Mouse (Mus musculus) liver, adult 2 months (tissue): ENCODE measurements around the gene Stk38l. TPM values are rescaled to one million over a fixed set of nuclear protein-coding genes. Genes with fewer than 3 reads are reported as not detected.
A peak's percentile ranks its signal among the peaks of the same experiment; 100 is the strongest.
"Not testable (repeated sequence)": the region's sequence is repeated elsewhere in the genome, so short reads cannot be mapped to it uniquely, and the experiment has no call there.

Experiments
- DNase-seq: peaks from one replicate; pipeline ENCODE4 v3.0.0-alpha.2; 2011; ENCODE audit warnings: low read depth, low spot score; ENCODE audit errors: extremely low read depth
- H3K27ac ChIP-seq: fragments of 200-500 bp; replicated peaks from 2 replicates; pipeline ENCODE4 v1.5.1; 2012; ENCODE audit warnings: low read depth, mild to moderate bottlenecking, control low read depth, inconsistent platforms, low read length; ENCODE audit not compliant: insufficient read depth
- H3K27me3 ChIP-seq: fragments of 200-500 bp; 2 replicates; pipeline ENCODE4 v1.6.1; 2012; ENCODE audit warnings: mild to moderate bottlenecking, moderate library complexity, low read length, inconsistent platforms; ENCODE audit not compliant: control insufficient read depth, insufficient read depth
- H3K36me3 ChIP-seq: fragments of 200-500 bp; 2 replicates; pipeline ENCODE4 v1.6.1; 2012; ENCODE audit warnings: low read length, inconsistent platforms; ENCODE audit not compliant: control insufficient read depth, insufficient read depth
- H3K4me1 ChIP-seq: fragments of 200-500 bp; 2 replicates; pipeline ENCODE4 v1.6.1; 2011; ENCODE audit warnings: low read length; ENCODE audit not compliant: control insufficient read depth, insufficient read depth
- H3K4me3 ChIP-seq: fragments of 200-500 bp; 2 replicates; pipeline ENCODE4 v1.5.1; 2011; ENCODE audit warnings: low read depth, mild to moderate bottlenecking, control low read depth, low read length, moderate library complexity; ENCODE audit not compliant: insufficient read depth
- H3K79me2 ChIP-seq: fragments of 200-500 bp; 2 replicates; pipeline ENCODE4 v1.6.1; 2012; ENCODE audit warnings: inconsistent platforms, mild to moderate bottlenecking, low read length, moderate library complexity; ENCODE audit not compliant: control insufficient read depth, insufficient read depth
- H3K9ac ChIP-seq: fragments of 200-500 bp; 2 replicates; pipeline ENCODE4 v1.6.1; 2012; ENCODE audit warnings: low read depth, mild to moderate bottlenecking, control low read depth, inconsistent platforms, low read length
- CTCF ChIP-seq: fragments of 200-500 bp; IDR thresholded peaks from 2 replicates; pipeline ENCODE4 v1.5.1; 2011; ENCODE audit warnings: low read depth, low read length, control low read depth
- POLR2A ChIP-seq: fragments of 200-500 bp; IDR thresholded peaks from 2 replicates; pipeline ENCODE4 v1.6.1; 2011; ENCODE audit warnings: low read length, control low read depth; ENCODE audit not compliant: insufficient read depth; ENCODE audit errors: extremely low read depth
- WGBS: fragments of 180-500 bp; shearing (Covaris S2); methylation state at CpG from one replicate; pipeline ENCODE4 v1.1.7; 2018; 5-methylcytosine and 5-hydroxymethylcytosine counted together
- polyA plus RNA-seq: library from polyadenylated mRNA; depleted of rRNA; stranded (reverse); fragments of >200 nt; gene quantifications from 2 replicates; pipeline ENCODE4 v1.2.3, GENCODE M21; 2012
- total RNA-seq: library from RNA; depleted of rRNA; stranded (reverse); fragments of >200 nt; gene quantifications from 2 replicates; pipeline ENCODE4 v1.2.3, GENCODE M21; 2014

Gene Stk38l
- total and polyA plus RNA-seq, 2 experiments = 3.5 to 10.4 TPM

DNA sequence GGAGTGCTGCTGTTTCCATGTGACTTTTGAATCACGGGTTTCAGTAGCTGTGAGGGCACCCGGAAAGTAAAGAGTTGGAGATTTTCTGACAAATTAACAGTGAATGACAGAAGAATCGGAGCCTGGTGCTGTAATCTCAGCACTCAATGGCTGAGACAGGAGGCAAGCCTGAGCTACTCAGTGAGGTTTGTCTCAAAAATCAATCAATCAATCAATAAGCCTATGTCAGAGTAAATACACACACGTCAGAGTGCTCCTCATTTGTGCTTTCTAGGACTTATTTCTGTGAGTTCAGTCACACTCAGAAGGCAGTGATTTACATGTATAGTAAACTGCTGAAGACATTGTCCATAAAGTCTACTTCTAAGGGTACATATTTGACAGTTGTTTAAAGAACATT is 40.5 kb downstream of the Stk38l start:
- Histone ChIP-seq H3K4me3 (no peak overlapping the region), H3K79me2 (no peaks in the 10 kb centered on the region), H3K27ac (no peak overlapping the region), H3K9ac (no peak overlapping the region), H3K36me3 (peaks cover 29% of the 10 kb centered on the region; the same call in 1 of the 2 replicates), H3K27me3 (no peaks in the 10 kb centered on the region), H3K4me1 (peaks cover 5% of the 10 kb centered on the region; the same call in 1 of the 2 replicates)
- 27% methylated on average over 4 of the region's 4 CpGs for WGBS
- TF ChIP-seq CTCF (no peak), POLR2A (no peak)
- DNase-seq = peak; percentile 80

DNA sequence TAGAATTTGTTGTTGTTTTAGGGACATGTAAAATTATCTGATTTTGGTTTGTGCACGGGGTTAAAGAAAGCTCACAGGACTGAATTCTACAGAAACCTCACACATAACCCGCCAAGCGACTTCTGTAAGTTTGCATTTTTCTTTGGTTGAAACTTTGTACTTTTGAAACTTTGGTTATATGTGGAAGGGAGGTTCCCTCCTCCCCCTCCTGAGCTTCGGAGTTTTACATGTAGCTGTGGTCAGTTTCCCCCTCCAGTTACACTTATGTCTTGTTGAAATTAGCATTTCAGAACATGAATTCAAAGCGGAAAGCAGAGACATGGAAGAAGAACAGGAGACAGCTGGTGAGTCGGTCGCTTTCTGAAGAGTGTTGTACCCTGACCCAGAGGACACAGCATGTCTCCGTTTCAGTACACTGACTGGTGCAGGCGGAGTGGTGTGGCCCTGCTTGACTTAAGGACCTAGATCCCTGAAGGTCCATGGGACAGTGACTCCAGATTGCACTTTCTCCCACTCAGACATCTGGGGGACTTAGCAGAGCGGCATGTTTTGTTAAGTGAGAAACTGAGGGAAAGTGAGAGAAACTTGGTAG is 44.1 kb downstream of the Stk38l start:
- H3K27me3 ChIP-seq = no peaks in the 10 kb centered on the region
- no peaks in the 10 kb centered on the region for H3K79me2 ChIP-seq
- no peak overlapping the region for H3K4me3 ChIP-seq
- no peak overlapping the region for H3K9ac ChIP-seq
- H3K27ac ChIP-seq = no peak overlapping the region
- peaks cover 50% of the 10 kb centered on the region for H3K36me3 ChIP-seq
- TF ChIP-seq CTCF = no peak
- TF ChIP-seq POLR2A = no peak
- 0 out of 2 replicates have a peak, but pooled peaks cover 3% of the 10 kb centered on the region for H3K4me1 ChIP-seq
- no peak for DNase-seq
- 94% methylated on average over 10 of the region's 10 CpGs for WGBS

DNA sequence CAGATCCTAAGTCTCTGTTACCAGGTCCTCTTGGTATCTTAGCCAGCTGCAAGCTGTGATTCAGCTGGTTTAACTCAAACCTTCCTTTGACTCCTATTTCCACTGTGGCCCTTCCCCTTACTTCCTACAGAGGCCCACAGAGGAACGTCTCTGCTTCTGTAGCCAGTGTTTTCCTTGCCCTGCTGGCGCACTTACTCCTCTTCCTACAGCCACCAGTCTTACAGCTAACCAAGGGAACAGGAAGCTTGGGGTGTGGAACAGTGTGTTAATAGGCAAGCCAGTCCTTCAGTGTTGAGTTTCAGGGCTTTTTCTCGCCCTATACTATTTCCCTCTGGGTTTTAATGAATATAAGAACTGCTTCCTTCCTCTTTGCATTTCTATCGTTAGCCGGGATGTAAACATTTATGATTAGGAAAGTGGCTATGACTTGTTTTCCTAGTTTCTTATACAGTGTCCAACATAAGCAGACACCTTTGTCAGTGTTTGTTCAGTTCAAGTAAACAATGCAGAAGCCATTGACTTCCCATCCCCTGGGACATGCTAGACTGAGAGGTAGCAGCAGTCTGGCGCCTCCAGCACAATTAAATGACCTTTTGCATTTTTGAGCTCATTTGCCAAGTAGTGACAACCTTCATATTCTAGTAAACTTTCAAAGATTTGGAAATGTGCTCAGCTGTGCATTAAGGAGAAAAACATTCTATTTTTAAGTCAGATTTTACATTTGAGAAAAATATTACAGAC is 45.4 kb downstream of the Stk38l start:
- Histone ChIP-seq H3K9ac (no peak overlapping the region), H3K79me2 (no peaks in the 10 kb centered on the region), H3K27me3 (no peaks in the 10 kb centered on the region), H3K4me3 (no peak overlapping the region), H3K4me1 (0 out of 2 replicates have a peak, but pooled peaks cover under 1% of the 10 kb centered on the region), H3K36me3 (peaks cover 59% of the 10 kb centered on the region), H3K27ac (no peak overlapping the region)
- TF ChIP-seq CTCF (no peak), POLR2A (no peak)
- WGBS = 71% methylated on average over 6 of the region's 6 CpGs
- DNase-seq = no peak

DNA sequence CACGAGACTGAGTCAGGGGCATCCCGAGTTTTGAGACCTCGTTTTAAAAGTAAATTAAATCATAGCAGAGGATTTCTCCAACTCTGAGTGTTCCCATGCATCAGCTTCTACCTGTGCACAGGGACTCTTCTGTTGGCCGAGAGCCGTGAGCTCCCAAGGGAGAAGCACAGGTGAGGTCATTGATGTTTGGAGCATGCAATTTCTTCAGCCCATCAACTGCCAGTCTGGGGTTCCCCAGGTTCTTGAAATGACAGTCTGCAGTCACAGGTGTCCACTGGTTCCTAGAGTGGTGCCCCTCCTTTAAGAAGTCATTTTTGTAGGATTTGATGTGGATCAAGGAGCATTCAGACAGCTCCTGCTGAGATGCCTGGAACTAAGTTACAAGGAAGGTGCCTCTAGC is 46.0 kb downstream of the Stk38l start:
- no peak overlapping the region for H3K27ac ChIP-seq
- DNase-seq = no peak
- no peaks in the 10 kb centered on the region for H3K4me1 ChIP-seq
- no peak overlapping the region for H3K4me3 ChIP-seq
- H3K79me2 ChIP-seq = no peaks in the 10 kb centered on the region
- 92% methylated on average over 5 of the region's 5 CpGs for WGBS
- no peak overlapping the region for H3K9ac ChIP-seq
- H3K27me3 ChIP-seq = no peaks in the 10 kb centered on the region
- TF ChIP-seq POLR2A (no peak), CTCF (no peak)
- peaks cover 59% of the 10 kb centered on the region for H3K36me3 ChIP-seq

DNA sequence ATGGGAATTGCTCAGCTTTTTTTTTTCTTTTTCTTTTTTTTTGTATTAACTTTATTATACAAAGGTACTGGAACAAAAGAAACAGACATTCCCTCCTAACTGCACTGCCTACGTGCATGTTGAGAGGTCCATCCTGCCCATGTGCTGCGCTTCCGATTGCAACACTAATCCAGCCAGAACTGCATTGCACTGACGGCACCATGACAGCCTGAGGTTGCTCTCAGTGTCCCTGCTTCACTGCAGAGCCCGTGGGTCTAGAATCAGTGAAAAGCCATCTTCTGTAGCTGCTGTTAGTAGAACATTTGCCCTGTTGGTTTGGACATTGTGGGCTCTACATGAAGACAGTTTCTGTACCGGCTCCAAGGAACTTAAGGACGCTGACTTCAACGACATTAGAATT is 51.1 kb downstream of the Stk38l start:
- not testable (repeated sequence) for H3K9ac ChIP-seq, H3K27me3 ChIP-seq, H3K27ac ChIP-seq, DNase-seq, H3K79me2 ChIP-seq, H3K4me3 ChIP-seq, H3K4me1 ChIP-seq
- H3K36me3 ChIP-seq = peaks cover 46% of the 10 kb centered on the region
- 91% methylated on average over 8 of the region's 8 CpGs for WGBS
